Mouse (Mus musculus): ENCODE measurements at regions not wholly inside any gene's neighbourhood (a gene's known extent, or its start where the extent isn't known, plus 50 kb on each side); places are given as distances from the start of the nearest gene placed in this dataset.

DNA sequence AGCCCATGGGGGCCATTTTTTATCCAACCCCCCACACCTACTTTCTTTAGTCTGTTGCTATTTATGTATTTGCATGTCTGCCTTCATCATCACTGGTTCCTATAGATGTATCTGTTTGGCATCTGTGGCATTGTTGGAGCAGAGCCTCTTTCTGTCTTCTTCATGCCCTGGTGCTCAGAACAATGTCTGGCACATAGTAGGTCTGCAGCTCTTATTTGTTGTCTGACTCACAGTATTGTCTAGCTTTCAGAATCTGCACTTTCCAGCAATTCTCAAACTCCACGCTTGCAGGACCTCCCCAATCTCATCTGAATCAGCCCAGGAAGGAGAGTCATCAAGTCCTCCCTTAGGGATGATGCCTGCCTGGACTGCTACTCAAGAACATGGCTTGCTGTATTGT, 82.9 kb upstream of the Aldh1b1 start:
- TF ChIP-seq CTCF (conservative IDR thresholded peaks at IDR 0.05; ENCODE audit: low read length) (no peak), POU5F1 (IDR thresholded peaks at IDR 0.05; ENCODE audit: borderline replicate concordance, low read length) (no peak)
